Comparison of ENCODE assay signal across 8 mouse cellular contexts in genomic region chr15:103085831-103086671, GRCm38 (mm10).
DNase-seq lines count a peak whose midpoint lies in the region; ATAC-seq and TF ChIP-seq lines count a peak whose summit lies in the region.

No protein-coding gene starts in this region.

- WGBS in forebrain, embryonic 13.5 days = under 1% methylated on average over 61 of the region's 61 CpGs
- 3% methylated on average over 61 of the region's 61 CpGs for WGBS in intestine, embryonic 14.5 days
- 1% methylated on average over 61 of the region's 61 CpGs for WGBS in lung, embryonic 16.5 days
- 5% methylated on average over 61 of the region's 61 CpGs for WGBS in stomach, embryonic 16.5 days

- H3K79me3 ChIP-seq in C2C12 (ENCODE audit: low read depth) = no peaks in the 10 kb centered on the region

- no peaks in the 10 kb centered on the region for H3K36me3 ChIP-seq in C2C12 (ENCODE audit: control insufficient read depth, insufficient read depth)
- no peaks in the 10 kb centered on the region for H3K36me3 ChIP-seq in forebrain, embryonic 13.5 days (ENCODE audit: poor library complexity, severe bottlenecking)
- no peaks in the 10 kb centered on the region for H3K36me3 ChIP-seq in intestine, embryonic 14.5 days (ENCODE audit: control insufficient read depth, insufficient read depth, low read length)
- H3K36me3 ChIP-seq in lung, embryonic 16.5 days (ENCODE audit: control insufficient read depth, insufficient read depth, low read length) = no peaks in the 10 kb centered on the region
- no peaks in the 10 kb centered on the region for H3K36me3 ChIP-seq in stomach, embryonic 16.5 days (ENCODE audit: control insufficient read depth, insufficient read depth, low read length)

- H3K4me2 ChIP-seq in forebrain, embryonic 13.5 days = peak overlapping the region; percentile 59
- peak overlapping the region; percentile 61 for H3K4me2 ChIP-seq in intestine, embryonic 14.5 days (ENCODE audit: low read length)
- peak overlapping the region; percentile 35; the same call in 1 of the 2 replicates for H3K4me2 ChIP-seq in lung, embryonic 16.5 days (ENCODE audit: low read depth, low read length)
- peak overlapping the region; percentile 57 for H3K4me2 ChIP-seq in stomach, embryonic 16.5 days (ENCODE audit: low read depth, low read length)

- H3K27ac ChIP-seq in forebrain, embryonic 13.5 days = no peak overlapping the region
- H3K27ac ChIP-seq in intestine, embryonic 14.5 days (ENCODE audit: low read depth) = no peak overlapping the region
- H3K27ac ChIP-seq in lung, embryonic 16.5 days (ENCODE audit: low read length) = no peak overlapping the region
- no peak overlapping the region for H3K27ac ChIP-seq in stomach, embryonic 16.5 days (ENCODE audit: low read length)

- H3K27me3 ChIP-seq in C2C12 (ENCODE audit: control insufficient read depth, insufficient read depth, insufficient read length) = peaks cover 4% of the 10 kb centered on the region
- peaks cover 100% of the 10 kb centered on the region for H3K27me3 ChIP-seq in forebrain, embryonic 13.5 days
- H3K27me3 ChIP-seq in intestine, embryonic 14.5 days (replicated peaks; ENCODE audit: control insufficient read depth, insufficient read depth, low read length) = peaks cover 48% of the 10 kb centered on the region
- H3K27me3 ChIP-seq in lung, embryonic 16.5 days (ENCODE audit: control insufficient read depth, insufficient read depth, low read depth, low read length) = peaks cover 68% of the 10 kb centered on the region
- peaks cover 26% of the 10 kb centered on the region for H3K27me3 ChIP-seq in stomach, embryonic 16.5 days (ENCODE audit: control insufficient read depth, insufficient read depth, low read length)

- peak; percentile 48; the same call in 1 of the 2 replicates for ATAC-seq in forebrain, embryonic 13.5 days
- peak; percentile 30 for ATAC-seq in intestine, embryonic 14.5 days (replicated peaks; ENCODE audit: low FRiP score, low TSS enrichment, low read depth)
- ATAC-seq in lung, embryonic 16.5 days (ENCODE audit: low read depth) = peak; percentile 40; the same call in 1 of the 2 replicates
- ATAC-seq in stomach, embryonic 16.5 days (ENCODE audit: insufficient read depth, low FRiP score) = no peak

- H3K9me3 ChIP-seq in forebrain, embryonic 13.5 days (replicated peaks) = no peaks in the 10 kb centered on the region
- H3K9me3 ChIP-seq in intestine, embryonic 14.5 days (ENCODE audit: control insufficient read depth, low read length) = no peaks in the 10 kb centered on the region
- no peaks in the 10 kb centered on the region for H3K9me3 ChIP-seq in lung, embryonic 16.5 days (ENCODE audit: control insufficient read depth, low read length)
- no peaks in the 10 kb centered on the region for H3K9me3 ChIP-seq in stomach, embryonic 16.5 days (replicated peaks; ENCODE audit: control insufficient read depth, low read length)

- H3K4me1 ChIP-seq in forebrain, embryonic 13.5 days = peaks cover 23% of the 10 kb centered on the region
- H3K4me1 ChIP-seq in intestine, embryonic 14.5 days (replicated peaks; ENCODE audit: control insufficient read depth, insufficient read depth, low read length) = peaks cover 26% of the 10 kb centered on the region
- peaks cover 3% of the 10 kb centered on the region; the same call in 1 of the 2 replicates for H3K4me1 ChIP-seq in lung, embryonic 16.5 days (replicated peaks; ENCODE audit: control insufficient read depth, insufficient read depth, low read length)
- peaks cover 17% of the 10 kb centered on the region; the same call in 1 of the 2 replicates for H3K4me1 ChIP-seq in stomach, embryonic 16.5 days (ENCODE audit: control insufficient read depth, insufficient read depth, low read length)

- H3ac ChIP-seq in C2C12 (ENCODE audit: control insufficient read depth, insufficient read length, low read depth) = peak overlapping the region; percentile 32

- peak overlapping the region; percentile 50 for H3K9ac ChIP-seq in forebrain, embryonic 13.5 days
- H3K9ac ChIP-seq in intestine, embryonic 14.5 days (ENCODE audit: low read length) = no peak overlapping the region
- H3K9ac ChIP-seq in lung, embryonic 16.5 days (ENCODE audit: low read length) = no peak overlapping the region
- H3K9ac ChIP-seq in stomach, embryonic 16.5 days (ENCODE audit: low read length) = peak overlapping the region; percentile 50

- peak; percentile 7 for DNase-seq in Muller cell, postnatal 12 days (ENCODE audit: inconsistent ontology term)
- DNase-seq in intestine, embryonic 14.5 days (ENCODE audit: low spot score) = no peak
- DNase-seq in thymus, adult 18-20 months = no peak
- no peak for DNase-seq in cerebellum, adult 11-12 months

- no peak overlapping the region for H3K4me3 ChIP-seq in C2C12 (ENCODE audit: insufficient read depth, poor library complexity, severe bottlenecking)
- peak overlapping the region; percentile 32 for H3K4me3 ChIP-seq in forebrain, embryonic 13.5 days
- H3K4me3 ChIP-seq in intestine, embryonic 14.5 days (ENCODE audit: low read depth, low read length) = peak overlapping the region; percentile 24
- H3K4me3 ChIP-seq in lung, embryonic 16.5 days (ENCODE audit: low read length) = no peak overlapping the region
- peak overlapping the region; percentile 36 for H3K4me3 ChIP-seq in stomach, embryonic 16.5 days (replicated peaks; ENCODE audit: low read length)

- no peaks in the 10 kb centered on the region for H3K79me2 ChIP-seq in C2C12 (ENCODE audit: control insufficient read depth, insufficient read depth)

- TF ChIP-seq CTCF in C2C12 (IDR thresholded peaks at IDR 0.05; ENCODE audit: control insufficient read depth, insufficient read depth, insufficient read length) = no peak

TF ChIP-seq in C2C12, 6 proteins besides CTCF, POLR2A, EP300 and RAD21:
- TF ChIP-seq MYOD1 (IDR thresholded peaks at IDR 0.05; ENCODE audit: control insufficient read depth, insufficient read length, low read depth) = no peak
- TF ChIP-seq MYOG (IDR thresholded peaks at IDR 0.05; ENCODE audit: control insufficient read depth, extremely low read depth, insufficient read length) = no peak
- no peak for TF ChIP-seq CEBPB (IDR thresholded peaks at IDR 0.05; ENCODE audit: low read depth)
- no peak for TF ChIP-seq FOSL1 (IDR thresholded peaks at IDR 0.05; ENCODE audit: insufficient read depth, low read length, poor library complexity, severe bottlenecking)
- no peak for TF ChIP-seq USF1 (IDR thresholded peaks at IDR 0.05; ENCODE audit: low read depth)
- TF ChIP-seq MAX (IDR thresholded peaks at IDR 0.05) = no peak

Comparison
In these comparisons a context has a peak if more than half of its experiments do, and no peak if none do; other contexts are left out.
1. H3K4me3 ChIP-seq: peak in forebrain, embryonic 13.5 days (single experiment), intestine, embryonic 14.5 days (single experiment) and stomach, embryonic 16.5 days (single experiment); none in C2C12 (single experiment) and lung, embryonic 16.5 days (single experiment).
2. H3K9ac ChIP-seq: peak in forebrain, embryonic 13.5 days (single experiment) and stomach, embryonic 16.5 days (single experiment); none in intestine, embryonic 14.5 days (single experiment) and lung, embryonic 16.5 days (single experiment).
3. Peak in every context shown above with its lines, with median percentiles within 50 percentile points of each other: H3K4me2 ChIP-seq.